Mouse (Mus musculus) embryonic fibroblast, embryonic 13.5 days (primary cell): ENCODE measurements around the gene Gm10382. TPM values are rescaled to one million over a fixed set of nuclear protein-coding genes. Genes with fewer than 3 reads are reported as not detected.

Experiments
- H3K27ac ChIP-seq: 2 replicates; pipeline ENCODE4 v1.5.1; 2012; ENCODE audit warnings: low read length, control low read depth, inconsistent platforms; ENCODE audit not compliant: insufficient read depth
- H3K4me1 ChIP-seq: 2 replicates; pipeline ENCODE4 v1.6.1; 2011; ENCODE audit warnings: low read length; ENCODE audit not compliant: control insufficient read depth, insufficient read depth
- H3K4me3 ChIP-seq: 2 replicates; pipeline ENCODE4 v1.5.1; 2011; ENCODE audit warnings: mild to moderate bottlenecking, control low read depth, low read length; ENCODE audit not compliant: insufficient read depth
- CTCF ChIP-seq: IDR thresholded peaks from 2 replicates; pipeline ENCODE4 v1.5.1; 2011; ENCODE audit warnings: mild to moderate bottlenecking, control low read depth, low read length, moderate library complexity, borderline replicate concordance; ENCODE audit not compliant: insufficient read depth
- POLR2A ChIP-seq: IDR thresholded peaks from 2 replicates; pipeline ENCODE4 v1.6.1; 2011; ENCODE audit warnings: low read depth, mild to moderate bottlenecking, control low read depth, low read length, moderate library complexity
- polyA plus RNA-seq: library from polyadenylated mRNA; stranded (reverse); fragments of >200 nt; gene quantifications from 2 replicates; pipeline ENCODE4 v1.2.4, GENCODE M21; 2011; ENCODE audit warnings: low read depth; ENCODE audit not compliant: missing spikeins, insufficient read length

Gm10382 gene
- polyA plus RNA-seq, 1 experiment = not detected

DNA sequence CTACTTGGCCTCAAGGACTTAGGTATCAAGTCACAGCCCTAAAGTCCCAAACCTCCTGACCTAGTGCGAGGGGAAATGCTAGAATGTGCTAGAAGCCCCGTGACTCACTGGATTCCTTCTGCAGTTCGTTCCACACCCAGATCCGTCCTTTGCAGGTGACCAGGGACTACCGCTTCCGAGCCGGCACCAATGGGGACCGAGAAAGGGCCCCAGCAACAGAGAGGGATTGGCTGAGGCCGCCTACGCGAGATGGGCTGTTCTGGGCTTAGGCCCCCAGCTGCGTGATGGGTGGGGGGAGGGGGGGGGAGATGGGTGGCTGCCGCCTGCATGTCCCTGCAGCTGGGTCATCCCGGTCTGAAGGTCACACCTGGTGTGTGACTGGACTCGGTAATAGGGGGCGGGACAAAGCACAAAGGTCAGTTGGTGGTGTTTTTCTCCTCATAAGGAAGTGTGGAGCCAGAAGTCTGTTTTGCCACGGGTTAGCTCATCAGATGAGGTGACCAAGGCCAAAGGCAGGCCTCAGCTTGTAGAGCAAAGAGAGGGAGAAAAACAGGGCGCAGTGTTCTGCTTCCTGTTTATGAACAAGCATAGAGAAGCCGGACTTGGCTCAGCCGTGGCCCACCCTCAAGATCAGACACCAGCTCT is 4.0 kb downstream of the Gm10382 start:
- no peak overlapping the region for H3K4me3 ChIP-seq
- TF ChIP-seq CTCF (no peak), POLR2A (peak; percentile 49; the same call in 1 of the 2 replicates)
- peak overlapping the region; percentile 99 for H3K27ac ChIP-seq
- peaks cover 3% of the 10 kb centered on the region; the same call in 1 of the 2 replicates for H3K4me1 ChIP-seq

DNA sequence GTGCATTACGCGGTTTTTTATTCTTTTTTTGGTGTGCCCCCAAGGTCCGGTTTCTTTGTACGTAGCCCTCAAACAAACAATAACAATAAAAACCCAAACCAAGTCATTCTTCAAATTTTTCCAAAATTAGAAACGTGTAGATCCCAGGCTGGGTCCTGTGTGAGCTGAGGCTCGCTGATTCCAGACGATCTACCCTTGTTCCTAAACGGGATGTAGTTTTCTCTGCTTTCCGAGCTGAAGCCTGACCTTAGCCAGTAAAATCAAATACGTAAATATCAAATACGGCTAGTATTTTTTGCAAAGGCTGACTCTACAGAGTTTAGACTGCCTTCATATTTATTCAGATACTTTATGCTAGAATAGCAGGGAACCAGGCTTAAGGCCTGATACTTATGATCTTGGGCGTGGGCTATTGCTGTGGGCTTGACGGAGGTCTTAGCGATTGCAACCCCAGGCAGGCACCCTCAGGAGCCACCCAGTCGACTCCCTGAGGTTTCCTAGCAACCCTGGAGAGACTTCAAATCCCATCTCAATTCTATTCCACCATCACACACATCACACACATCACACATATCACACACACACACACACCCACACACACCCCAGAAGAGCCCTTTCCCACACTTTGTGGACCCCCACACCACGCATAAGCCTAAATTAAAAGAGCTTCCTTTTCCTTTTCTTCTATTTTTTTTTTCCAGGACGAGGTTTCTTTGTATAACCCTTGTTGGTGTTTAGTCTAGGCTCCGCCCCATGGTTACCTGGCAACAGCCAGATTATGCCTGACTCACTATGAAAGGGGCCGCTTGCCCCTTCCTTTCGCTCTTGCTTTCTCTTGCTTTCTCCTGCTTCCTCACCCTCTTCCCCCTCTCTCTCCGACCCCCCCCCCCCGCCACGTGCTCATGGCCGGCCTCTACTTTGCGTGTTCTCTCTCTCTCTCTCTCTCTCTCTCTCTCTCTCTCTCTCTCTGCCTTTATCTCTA is 4.8 kb downstream of the Gm10382 start:
- TF ChIP-seq POLR2A (no peak), CTCF (no peak)
- Histone ChIP-seq H3K27ac (peak overlapping the region; percentile 96), H3K4me3 (no peak overlapping the region; the same call in 1 of the 2 replicates), H3K4me1 (peaks cover 3% of the 10 kb centered on the region; the same call in 1 of the 2 replicates)

DNA sequence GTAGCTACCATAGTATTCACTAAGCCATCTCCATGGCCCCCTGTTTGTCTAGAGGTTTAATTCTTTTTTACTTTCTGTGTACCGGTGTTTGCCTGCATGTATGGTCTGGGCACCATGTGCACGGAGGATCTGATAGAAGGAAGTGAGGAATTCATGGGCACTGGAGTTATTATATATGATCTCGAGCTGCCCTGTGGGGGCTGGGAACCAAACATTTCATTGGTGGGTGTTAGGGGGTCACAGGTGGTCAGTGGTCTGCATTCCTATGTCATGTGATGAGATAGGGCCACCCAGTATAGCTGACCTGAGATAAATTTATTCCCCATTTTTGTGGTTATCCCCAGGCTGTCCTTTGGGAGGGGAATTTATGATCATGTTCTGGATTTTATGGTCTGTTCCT is 5.9 kb downstream of the Gm10382 start:
- Histone ChIP-seq H3K4me3 (no peak overlapping the region), H3K27ac (peak overlapping the region; percentile 88), H3K4me1 (peaks cover 3% of the 10 kb centered on the region; the same call in 1 of the 2 replicates)
- TF ChIP-seq CTCF (no peak), POLR2A (peak; percentile 22; the same call in 1 of the 2 replicates)

DNA sequence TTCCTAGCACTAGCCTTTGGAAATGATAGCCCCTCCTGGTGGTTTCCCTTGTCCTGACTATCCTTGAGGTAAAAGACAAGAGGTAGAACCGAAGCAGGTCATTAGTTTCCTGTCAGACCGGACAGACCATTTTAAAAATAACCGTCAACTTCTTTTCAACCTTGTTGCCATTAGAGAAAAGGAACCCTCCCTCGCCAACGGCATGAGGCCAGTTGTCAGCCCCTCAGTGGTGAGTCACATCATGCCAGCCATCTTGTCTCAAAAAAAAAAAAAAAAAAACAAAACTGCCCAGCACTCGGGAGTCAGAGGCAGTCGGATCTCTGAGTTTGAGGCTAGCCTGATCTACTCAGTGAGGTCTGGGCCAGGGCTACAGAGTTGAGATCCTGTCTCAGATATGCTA is 11.8 kb downstream of the Gm10382 start:
- no peak overlapping the region for H3K27ac ChIP-seq
- no peaks in the 10 kb centered on the region for H3K4me1 ChIP-seq
- no peak for TF ChIP-seq CTCF
- TF ChIP-seq POLR2A = no peak
- no peak overlapping the region for H3K4me3 ChIP-seq

DNA sequence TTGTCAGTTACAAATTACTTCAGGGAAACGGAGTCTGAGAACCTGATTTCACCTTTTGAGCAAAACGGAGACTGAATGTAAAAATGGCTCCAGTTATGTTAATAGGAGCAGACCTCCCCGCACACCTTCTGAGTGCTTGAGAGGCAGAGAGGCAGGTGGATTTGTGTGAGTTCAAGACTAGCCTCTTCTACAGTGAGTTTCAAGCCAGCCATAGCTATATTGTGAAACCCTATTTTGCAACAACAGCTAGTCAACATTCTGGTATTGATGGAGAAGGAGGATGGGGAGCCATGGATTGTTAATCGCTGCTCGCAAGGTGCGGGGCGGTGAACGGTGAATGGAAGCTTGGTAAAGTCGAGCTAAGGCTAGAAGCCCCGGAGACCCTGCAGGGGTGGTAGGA is 13.4 kb downstream of the Gm10382 start:
- TF ChIP-seq POLR2A = no peak
- TF ChIP-seq CTCF = no peak
- Histone ChIP-seq H3K27ac (no peak overlapping the region), H3K4me1 (0 out of 2 replicates have a peak, but pooled peaks cover 2% of the 10 kb centered on the region), H3K4me3 (no peak overlapping the region)

DNA sequence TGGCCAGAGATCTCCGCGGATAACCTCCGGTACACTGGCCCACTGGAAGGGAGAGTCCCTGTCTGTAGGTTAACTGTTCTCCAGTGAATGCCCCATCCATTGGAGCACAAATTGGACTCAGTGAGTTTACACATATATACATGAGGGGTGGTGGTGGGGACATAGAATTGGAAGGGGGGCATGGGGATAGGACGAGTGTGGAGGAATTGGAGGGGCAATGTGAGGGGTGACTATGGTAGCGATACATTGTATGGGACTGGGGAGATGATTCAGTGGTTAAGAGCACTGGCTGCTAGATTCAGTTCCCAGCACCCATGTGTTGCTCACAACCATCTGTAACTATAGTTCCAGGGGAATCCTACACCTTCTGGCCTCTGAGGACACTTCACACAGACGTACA is 13.9 kb downstream of the Gm10382 start:
- Histone ChIP-seq H3K4me3 (no peak overlapping the region), H3K4me1 (0 out of 2 replicates have a peak, but pooled peaks cover 2% of the 10 kb centered on the region), H3K27ac (no peak overlapping the region)
- TF ChIP-seq CTCF (no peak), POLR2A (no peak)

DNA sequence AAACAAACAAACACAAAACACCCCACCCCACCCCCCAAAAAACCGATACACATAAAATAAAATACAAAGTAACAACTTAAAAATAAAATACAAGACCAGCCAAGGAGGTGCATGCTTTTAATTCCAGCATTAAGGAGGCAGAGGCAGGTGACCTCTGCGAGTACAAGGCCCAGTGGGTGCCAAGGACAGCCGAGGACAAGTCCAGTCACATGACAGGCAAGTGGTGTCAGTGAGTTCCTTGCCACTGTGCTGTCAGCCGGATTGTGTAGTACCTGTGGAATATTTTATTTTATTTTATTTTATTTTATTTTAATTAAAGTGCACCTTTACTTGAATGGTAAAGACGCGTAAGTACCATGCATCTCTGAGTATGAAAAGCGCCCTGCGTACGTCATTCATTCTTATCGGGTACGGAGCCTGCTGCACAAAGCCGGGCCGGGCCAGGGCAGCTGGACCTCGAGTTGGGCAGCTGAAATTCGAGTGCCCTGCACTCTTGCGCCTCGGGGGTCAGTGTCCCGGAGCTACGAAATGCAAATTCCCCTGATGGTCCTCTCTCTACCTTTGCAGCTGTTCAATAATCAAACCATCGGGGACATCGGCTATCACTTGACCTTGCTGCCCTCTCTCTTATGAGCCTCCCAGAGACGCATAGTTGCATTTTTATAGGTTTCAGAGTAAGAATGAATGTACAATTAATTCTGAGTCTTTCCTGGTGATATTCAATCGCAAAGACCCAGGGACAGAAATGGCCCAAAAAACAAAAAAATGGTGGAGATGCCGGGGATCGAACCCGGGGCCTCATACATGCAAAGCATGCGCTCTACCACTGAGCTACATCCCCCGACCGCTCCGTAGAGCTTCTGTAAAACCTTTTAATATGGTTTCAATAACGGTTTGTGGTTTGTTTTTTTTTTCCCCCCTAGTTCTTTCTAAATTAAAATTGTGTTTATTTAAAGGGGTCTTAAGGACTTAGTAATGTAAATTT is 14.7 kb downstream of the Gm10382 start:
- TF ChIP-seq POLR2A = no peak
- TF ChIP-seq CTCF = no peak
- Histone ChIP-seq H3K4me1 (0 out of 2 replicates have a peak, but pooled peaks cover 2% of the 10 kb centered on the region), H3K4me3 (peak overlapping the region; percentile 30), H3K27ac (no peak overlapping the region)

DNA sequence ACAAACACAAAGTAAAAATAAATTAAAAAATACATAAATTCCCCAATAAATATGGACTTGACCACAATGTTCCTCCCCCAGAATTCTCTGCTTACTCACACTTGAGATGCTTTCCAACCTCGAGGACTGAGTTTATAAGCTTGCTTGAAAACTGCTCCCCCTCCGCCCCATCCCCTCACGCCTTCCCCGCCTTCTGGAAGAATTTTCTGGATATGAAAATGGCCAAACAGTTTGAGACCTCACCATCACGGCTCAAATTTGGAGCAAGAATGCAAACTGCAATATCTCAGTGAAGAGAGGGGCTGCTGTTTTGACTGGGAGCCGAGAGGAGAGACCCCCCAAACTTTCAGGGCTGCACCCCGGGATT is 15.4 kb downstream of the Gm10382 start:
- Histone ChIP-seq H3K4me3 (peak overlapping the region; percentile 53), H3K27ac (peak overlapping the region; percentile 86), H3K4me1 (0 out of 2 replicates have a peak, but pooled peaks cover 2% of the 10 kb centered on the region)
- TF ChIP-seq CTCF (no peak), POLR2A (no peak)
